Mouse (Mus musculus) thymus, postnatal 14 days (tissue): ENCODE data around the gene Gm26602.
"Not testable (repeated sequence)": the region's sequence is repeated elsewhere in the genome, so short reads cannot be mapped to it uniquely, and the experiment has no call there.

ENCODE experiments used
- DNase-seq: peaks from one replicate; pipeline ENCODE4 v3.0.0; 2021

Gene Gm26602

DNA sequence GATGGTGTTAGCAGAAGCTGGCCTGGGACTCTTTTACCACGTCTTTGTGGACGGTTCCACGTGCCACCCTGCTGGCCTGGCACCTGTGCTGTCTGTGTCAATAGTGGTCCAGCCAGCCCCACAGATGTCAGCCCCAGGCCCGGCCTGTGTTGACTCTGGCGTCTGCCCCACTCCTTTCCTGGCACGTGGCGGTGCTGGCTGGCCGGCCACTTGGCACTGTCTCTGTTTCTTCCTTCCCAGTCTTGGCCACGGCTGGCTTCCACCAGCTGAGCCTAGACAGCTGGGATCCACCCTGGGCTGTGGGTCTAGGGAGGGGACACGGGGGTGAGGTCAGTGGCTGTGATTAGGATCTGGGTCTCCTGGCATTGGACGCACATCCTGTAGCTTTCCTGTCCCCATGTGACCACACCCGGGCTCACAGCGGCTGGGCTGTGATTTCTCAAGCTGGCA is 23.6 kb downstream of the Gm26602 start:
- DNase-seq: no peak

DNA sequence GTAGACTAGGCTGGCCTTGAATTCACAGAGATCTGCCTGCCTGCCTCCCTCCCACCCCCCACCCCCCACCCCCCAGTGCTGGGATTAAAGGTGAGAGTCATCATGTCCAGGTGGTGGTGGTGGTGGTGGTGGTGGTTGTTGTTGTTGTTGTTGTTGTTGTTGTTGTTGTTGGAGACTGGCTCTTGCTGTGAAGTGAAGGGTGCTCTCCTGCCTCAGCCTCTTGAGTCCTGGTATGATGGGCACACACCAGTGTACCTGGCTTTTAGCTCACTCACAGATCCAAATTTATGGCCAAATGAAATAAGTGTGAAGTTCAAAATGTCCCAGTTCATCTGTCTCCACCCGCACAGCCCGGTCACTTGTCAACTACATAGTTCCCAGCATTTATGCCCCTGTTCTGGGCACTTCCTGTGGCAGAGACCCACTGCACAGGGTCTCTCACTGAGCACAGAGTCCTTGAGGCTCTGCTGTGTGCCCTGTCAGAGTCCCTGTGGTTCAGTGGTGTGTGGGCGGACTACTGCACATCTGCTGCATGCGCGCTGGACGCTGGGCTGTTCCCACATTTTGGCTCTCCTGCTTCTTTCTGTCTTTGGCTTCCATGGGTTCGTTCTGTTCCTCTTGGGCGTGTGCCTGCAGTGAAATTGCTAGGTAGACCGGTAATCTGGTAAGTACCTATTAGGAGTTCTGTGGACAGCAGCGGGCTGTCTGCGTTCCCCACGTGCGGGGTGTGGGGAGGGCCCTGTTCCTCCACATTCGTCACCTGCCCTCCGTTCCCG is 24.3 kb downstream of the Gm26602 start:
- no peak for DNase-seq

DNA sequence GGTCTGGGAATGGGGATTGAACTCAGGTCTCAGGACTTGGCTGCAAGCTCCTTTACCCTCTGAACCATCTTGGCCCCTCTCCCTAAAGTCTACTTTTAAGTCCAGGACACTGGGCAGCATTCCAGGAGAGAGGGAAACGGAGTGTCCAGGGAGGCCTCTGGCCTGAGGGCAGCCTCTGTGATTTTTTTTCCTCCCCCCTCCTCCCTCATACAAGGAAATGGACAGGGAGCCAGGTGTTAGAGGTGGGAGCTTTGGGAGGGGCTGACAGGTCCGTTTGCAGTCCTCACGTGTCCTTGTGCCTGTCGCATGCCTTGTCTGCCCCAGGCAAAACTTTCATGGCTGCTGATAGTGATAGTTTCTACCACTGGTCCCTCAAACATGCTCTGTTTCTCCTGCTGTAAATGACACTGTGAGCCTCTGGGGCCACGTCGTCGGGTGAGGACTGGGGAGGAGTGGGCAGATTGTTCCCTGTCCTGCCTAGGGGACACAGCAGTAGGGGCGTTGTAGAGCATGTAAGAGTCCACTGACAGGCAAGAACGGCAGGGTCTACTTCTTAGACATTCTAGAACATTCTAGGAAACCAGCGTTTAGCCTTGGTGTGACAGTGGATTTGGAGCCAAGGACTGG is 25.7 kb downstream of the Gm26602 start:
- DNase-seq: no peak

DNA sequence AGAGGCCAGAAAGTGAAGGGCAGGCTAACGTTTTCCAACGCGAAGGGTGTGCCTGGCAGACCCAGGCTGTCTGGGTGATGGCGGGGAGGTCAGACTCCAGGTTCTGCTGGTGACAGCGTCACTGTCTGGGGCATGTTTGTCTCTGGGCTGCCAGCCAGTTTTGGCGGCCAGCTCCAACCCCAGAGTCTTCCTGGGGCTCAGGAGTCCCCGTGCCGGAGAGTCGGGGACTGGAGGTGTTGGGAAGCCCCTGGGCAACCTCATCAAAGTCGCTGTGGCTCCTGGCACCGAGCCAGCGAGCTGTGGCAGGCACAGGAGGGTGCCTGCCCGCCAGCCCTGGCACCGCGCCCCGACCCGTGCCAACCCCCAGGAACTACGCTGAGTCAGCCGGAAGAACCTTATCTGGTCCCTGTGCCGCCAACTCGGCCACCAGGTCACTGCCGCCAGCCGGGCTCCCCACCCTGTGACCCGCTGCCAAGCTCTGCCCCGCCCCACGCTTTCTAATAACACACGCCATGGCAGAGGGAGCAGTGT is 26.3 kb downstream of the Gm26602 start:
- DNase-seq: peak; percentile 64

DNA sequence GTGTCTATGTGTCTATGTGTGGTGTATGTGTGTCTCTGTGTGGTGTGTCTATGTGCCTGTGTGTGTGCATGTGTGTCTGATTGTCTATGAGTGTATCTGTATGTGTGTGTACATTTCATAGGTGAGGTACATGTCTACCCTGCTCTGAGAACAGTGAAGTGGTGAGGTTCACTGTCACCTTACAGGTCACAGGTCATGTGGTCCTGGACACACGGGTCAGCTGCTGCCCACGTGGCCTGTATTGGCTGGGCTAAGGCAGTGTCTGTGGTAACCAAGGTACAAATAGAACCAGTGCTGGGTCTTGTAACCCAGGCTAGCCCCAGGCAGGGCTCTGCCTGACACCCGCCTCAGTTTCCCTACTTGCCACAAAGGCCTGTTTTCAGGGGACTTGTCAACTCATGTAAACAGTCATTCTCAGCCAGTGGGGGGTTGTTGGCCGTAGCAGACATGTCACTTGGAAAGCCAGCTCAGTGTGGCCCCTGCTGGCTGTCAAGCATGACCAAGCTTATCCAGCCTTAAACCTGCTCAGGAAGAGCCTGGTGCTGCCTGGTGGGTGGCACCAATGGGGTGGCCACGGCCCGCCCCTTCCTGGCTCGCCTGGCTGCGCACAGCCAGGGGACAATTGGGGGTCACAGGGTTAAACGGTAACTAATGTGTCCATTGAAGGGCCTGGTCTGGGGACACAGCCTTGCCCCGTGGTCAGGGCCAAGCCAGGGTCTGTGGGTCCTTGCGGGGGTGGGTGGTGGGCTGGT is 27.3 kb downstream of the Gm26602 start:
- no peak for DNase-seq

DNA sequence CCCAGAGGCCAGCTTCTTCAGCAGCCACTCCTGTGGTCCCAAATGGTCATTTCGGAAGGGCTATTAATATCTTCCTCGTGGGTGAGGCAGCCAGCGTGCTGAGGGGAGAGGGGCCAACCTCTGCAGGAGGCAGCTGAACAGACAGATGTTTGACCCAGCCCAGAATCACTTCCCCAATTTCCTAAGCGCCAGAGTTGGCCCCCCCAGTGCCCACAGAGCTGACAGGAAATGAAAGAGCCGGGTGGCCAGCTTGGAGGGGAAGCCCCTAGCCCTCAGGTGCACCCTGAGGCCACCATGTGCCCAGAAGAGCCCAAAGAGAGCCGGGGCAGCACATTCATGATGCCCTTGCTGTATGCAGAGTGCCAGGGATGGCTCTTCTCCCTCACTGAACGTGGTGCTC is 30.1 kb downstream of the Gm26602 start:
- DNase-seq: no peak

DNA sequence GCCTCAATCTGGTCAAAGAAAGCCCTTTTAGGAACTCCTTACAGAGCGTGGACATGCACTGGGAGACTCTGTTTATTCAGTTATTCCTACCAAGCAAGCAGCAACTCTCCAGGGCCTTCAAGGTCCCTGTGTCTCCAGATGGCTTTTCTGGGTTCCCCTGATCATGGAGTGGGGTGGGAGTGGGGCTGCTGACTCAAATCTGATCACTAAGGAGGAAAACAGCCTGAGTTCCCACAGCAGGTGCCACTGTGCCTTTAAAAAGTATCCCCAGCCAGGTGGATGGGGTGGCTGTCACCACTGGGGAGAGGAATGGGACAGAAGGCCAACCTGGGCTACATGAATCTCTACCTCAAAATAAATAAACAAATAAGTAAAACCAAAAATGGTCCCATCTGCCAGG is 32.3 kb downstream of the Gm26602 start:
- DNase-seq: no peak

DNA sequence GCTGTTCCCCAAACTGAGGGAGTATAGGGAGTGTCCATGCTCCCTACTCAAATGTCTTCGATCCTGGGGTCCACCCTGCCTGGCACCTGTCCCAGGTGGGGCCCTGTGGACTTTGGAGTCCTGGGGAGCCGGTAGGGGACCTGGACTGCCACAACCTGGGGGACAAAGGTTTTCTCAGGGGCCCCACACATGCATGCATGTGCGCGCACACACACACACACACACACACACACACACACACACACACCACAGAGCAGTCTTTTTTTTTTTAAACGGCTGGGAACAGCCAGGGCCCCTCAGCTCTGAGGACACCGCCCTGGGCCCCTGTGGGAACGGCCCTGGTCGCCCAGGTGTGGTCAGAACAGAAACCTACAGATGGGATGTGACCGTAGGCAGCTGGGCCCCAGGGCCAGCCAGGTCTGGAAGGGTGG is 32.8 kb downstream of the Gm26602 start:
- no peak for DNase-seq

DNA sequence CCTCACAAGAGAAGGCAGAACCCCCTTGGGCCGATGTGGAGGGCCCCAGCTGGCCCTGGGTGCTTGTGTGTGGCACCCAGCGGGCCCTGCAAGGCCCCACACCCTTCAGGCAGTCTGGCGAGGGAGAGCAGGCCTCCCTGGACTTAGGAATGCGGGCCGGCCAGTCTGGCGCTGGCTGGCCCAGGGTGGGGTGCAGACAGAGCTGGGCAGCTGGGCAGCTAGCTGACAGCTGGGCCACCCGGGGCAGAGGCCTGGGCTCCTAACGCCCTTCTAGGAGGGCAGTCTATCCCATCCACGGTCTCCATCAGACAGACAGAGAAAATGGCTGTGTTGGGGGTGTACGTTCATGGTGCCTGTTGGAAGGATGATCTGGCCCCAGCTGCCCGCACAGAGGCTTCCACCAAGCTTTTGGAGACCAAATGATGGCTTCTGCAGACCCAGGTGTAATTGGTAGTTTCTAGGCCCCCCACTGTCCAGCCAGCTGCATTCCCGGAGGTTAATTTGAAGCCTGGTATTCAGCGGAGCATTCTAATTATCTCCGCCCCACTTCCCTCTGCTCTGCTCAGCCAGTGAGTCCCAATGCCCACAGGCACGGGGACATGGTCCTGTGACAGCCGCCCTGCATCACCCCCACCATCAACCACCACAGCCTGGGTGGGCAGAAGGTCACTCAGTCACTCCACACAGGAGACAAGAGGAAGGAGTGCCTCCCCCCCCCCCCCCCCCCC is 35.0 kb downstream of the Gm26602 start:
- DNase-seq: no peak

DNA sequence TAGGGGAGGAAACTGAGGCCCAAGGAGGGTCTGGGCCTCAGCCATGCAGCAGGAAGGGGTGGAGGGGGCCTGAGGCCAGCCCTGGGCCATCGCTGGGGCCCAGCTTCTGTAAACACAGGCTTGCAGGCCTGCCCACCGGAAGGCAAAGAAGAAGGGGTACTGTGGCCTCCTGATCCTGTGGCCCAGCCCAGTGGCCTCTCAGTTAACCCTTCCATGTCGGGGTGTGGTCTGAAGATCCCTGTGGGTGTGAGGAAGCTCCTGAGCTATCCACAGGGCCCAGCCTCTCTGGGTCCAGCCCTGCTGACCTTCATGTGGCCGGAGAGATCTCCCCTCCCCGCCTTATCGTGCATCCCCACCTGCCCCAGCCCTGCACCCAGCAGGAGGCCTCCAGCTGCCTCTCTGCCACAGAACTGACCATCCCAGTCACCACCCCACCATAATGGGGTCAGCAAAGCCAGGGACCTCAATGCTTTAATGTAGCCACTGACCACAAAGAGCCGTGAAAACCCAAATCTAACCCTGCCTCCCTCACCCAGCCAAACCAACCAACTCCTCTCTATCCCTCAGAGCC is 36.2 kb downstream of the Gm26602 start:
- DNase-seq: no peak

DNA sequence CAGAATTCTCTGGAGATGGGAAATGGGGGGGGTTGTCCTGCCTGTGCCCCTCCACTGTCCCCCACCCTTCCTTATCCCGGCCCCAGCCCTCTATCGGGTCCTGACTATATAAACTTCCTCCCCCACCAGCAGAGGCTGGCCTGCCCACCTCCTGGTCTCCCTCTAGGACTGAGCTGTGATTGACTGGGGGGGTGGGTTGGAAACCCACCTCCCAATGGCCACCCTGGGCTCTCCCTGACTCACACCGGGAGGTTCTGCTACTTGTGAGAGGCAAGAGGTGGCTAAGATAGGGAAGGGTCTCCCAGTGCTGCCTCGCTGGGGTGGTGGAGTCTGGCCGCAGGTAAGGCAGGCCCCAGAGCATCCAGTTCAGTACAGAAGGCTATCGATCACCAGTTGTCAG is 36.8 kb downstream of the Gm26602 start:
- DNase-seq: no peak

DNA sequence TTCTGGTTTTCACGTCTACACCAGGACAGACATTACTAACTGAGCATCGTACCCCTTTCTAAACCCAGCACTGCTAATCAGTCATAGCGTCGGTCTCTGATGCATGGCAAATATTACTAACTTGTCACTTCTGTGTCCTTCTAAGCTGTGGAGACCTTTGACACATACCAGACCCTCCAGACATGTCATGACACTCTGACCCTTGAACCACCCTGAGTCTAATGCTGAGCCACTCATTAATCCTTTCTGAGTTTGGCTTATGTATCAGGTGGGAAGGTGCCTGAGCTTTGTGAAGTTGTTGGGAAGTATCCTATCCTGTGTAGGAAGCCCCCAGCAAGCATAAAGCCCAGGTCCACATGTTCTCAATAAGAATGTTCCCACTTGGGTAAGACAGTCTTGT is 39.2 kb downstream of the Gm26602 start:
- DNase-seq: no peak

DNA sequence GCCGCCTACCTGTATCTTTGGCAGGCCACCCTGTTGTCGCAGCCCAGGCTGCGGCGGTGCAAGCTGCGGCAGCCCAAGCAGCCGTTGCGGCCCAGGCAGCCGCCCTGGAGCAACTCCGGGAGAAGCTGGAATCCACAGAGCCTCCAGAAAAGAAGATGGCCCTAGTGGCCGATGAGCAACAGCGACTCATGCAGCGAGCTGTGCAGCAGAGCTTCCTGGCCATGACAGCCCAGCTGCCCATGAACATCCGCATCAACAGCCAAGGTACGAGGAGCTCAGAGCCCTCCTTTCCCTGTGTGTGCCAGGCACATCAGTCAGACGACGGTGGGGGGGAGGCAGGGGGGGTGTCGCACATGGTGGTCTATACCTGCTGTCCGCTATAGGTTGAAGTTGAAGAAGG is 40.0 kb downstream of the Gm26602 start:
- DNase-seq: no peak

DNA sequence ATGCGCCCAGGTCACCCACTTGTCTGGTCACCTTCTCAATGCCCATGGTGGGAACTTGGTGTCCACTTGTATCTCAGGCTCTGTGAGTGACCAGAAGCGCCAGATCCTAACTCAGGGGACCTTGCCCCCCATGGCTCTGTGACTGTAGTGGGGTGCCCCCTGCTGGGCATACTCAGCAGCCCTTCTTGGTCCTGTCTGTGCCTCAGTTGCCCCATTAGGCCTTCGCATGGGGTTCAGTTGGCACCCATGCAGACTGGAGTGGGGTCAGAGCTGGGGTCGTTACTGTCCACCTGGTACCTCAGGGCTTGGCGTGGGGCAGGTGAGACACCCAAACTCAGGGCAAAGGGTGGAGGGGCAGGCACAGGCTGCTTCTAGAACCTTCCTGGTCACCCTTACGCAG is 43.3 kb downstream of the Gm26602 start:
- peak; percentile 66 for DNase-seq

DNA sequence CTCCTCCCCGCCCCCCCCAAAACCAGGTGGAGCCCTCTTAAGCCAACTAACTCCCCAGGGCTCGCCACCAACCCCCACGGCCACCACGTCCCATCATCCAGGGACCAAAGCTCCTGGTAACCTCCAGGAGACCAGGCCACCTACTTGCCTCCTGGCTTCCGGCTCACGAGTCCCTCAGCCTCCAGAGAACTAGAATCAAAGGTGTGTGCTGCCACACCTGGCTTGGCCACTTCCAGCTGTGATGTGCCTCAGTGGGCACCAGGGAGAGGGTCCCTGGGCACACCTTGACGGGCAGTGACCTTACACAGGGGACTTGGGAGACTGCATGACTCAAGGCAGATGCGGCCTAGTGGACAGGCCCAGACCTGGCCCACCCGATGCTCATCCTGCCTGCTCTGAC is 45.0 kb downstream of the Gm26602 start:
- DNase-seq: no peak

DNA sequence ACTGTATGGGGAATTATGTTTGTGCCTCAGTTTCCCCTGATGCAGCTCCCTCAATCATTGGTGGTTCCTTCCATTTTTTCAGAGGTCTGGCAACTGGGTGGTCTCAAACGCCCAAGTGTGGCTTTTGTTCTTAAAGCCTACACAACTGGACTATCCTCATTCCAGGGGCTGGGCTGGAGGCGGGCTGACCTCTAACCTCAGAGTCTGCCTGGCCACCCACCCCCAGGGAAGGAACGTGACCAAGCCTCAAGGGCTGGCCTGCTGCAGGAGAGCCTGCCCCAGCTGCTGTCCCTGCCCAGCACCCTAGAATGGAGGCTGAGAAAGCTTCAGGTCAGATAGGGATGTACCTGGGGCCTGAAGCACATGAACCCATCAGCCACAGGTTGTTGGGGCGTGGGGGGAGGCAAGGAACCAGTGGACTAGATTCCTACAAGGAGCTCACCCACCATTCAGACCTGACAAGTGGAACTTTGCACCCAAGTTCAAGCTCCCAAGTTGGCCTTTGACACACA is 46.0 kb downstream of the Gm26602 start:
- no peak for DNase-seq

DNA sequence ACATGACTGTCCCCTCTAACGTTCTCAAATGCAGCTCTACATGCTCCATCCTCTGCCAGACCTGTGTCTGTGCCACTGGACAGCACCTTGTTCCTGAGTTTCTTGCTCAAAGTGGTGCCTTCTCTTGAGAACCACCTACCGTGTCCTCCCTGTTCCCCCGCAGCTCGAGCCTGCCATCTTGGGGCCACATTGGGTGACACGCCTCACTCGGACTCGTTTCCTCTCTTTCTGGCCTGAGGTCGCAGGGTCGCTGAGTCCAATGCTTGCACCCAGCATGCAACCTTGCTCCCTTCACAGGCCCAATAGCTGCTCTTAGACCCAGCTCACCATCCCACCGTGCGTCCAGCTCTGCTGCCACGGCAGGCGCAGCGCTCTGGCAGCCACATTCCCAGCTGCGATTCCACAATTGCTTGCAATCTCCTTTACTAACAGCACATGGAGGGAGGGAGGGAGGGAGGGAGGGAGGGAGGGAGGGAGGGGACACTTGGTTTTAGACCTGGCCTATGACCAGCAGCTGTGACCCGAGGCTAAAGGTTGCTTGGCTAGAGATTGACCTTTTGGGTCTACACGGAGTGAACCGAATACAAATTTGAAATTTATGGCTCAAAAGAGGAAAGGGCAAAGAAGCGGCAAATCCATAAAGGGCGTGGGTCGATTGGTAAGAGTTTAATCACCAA is 47.6 kb downstream of the Gm26602 start:
- peak; percentile 89 for DNase-seq

DNA sequence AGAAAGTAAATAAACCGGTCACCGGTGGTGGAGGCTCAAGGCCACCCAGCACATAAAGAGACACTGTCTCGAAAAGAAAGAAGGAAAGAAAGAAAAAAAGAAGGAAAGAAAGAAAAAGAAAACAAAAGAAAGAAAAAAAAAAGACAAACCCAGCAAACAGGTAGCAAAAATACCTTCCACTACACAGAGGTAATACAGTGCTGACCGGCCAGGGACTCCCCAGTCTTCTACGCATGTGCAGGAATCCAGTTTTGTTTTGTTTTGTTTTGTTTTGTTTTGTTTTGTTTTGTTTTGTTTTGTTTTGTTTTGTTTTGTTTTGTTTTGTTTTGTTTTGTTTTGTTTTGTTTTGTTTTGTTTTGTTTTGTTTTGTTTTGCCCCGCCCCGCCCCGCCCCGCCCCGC is 48.8 kb downstream of the Gm26602 start:
- DNase-seq: not testable (repeated sequence)

DNA sequence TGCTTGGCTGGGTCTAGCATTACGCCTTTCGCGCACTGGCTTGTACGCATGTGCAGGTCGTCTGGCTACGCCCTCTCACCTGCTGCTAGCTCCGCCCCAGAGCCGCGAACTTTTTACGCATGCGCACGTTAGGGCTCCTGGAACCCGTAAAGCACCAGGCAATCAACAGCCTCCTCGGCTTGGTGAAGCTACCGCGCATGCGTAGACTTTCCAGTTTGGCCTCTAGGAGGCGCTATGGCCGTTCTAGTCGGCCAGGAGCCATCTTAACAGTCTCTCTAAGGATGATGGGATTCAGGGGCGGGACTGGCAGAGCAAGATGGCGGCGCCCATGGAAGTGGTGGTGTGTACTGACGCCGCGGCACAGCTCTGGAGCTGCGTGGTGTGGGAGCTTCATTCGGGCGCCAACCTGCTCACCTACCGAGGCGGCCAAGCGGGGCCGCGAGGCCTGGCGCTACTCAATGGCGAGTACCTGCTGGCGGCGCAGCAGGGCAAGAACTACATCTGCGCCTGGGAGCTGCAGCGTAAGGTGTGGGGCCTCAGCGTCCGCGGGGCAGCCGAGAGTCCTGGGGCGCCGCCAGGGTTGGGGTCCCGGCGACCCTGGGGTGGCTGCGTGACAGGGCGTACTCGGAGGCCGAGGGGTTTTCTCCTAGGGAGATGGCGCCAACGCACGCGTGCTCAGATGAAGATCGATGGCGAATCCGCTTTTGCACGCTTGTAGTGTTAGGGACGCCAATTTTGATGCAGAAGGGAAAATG is 49.4 kb downstream of the Gm26602 start, which contains the start of gene Wdr18:
TSS of gene Wdr18 (plus strand) at position 306 of the 755 bp plus-strand sequence.
- peak; percentile 100 for DNase-seq
